Mouse (Mus musculus) brain, embryonic 14.5 days (tissue): ENCODE measurements at regions not wholly inside any gene's neighbourhood (a gene's known extent, or its start where the extent isn't known, plus 50 kb on each side); places are given as distances from the start of the nearest gene placed in this dataset.

Experiments
- CTCF ChIP-seq: fragments of 200-500 bp; IDR thresholded peaks from 2 replicates; pipeline ENCODE4 v1.5.1; 2012; ENCODE audit warnings: inconsistent platforms, mild to moderate bottlenecking, moderate library complexity, borderline replicate concordance; ENCODE audit not compliant: insufficient read depth, insufficient read length; ENCODE audit errors: extremely low read depth
- POLR2A ChIP-seq: fragments of 200-500 bp; IDR thresholded peaks from 2 replicates; pipeline ENCODE4 v1.6.1; 2012; ENCODE audit warnings: mild to moderate bottlenecking, inconsistent platforms, borderline replicate concordance; ENCODE audit not compliant: poor library complexity, insufficient read depth, insufficient read length, severe bottlenecking; ENCODE audit errors: extremely low read depth

DNA sequence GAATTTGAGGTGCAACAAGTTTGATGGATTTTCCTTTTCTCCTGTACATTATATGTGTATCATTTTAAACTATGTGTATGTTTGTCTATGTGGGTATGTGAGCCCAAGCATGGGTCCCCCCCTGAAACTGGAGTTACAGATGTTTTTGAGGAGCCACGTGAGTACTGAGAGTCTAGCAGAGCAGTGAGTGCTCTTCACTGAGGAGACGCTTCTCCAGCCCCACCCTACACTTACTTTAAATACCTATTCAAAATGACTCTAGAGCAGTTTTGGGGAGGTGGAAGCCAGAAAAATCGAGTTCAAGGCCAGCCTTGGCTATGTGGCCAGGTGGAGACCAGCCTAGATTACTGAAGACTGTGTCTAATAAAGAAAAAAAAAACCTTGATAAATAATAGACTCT lies 58.2 kb upstream of the Usp9x start:
- TF ChIP-seq CTCF (no peak), POLR2A (no peak)
